Mouse (Mus musculus): ENCODE measurements around the gene Slc39a9. TPM values are rescaled to one million over a fixed set of nuclear protein-coding genes. Genes with fewer than 3 reads are reported as not detected.

Gene Slc39a9
- total and polyA plus RNA-seq, 2 experiments from 2014 or later: 19.4 to 20.7 TPM

GRCm38 (mm10) chr12:80681340-80681739 is 37.7 kb downstream of the Slc39a9 start:
- 81% methylated on average over 1 of the region's 1 CpGs for WGBS
- peak; percentile 57 for DNase-seq
- Histone ChIP-seq H3K27me3 (ENCODE audit: insufficient read depth, low read length) (no peaks in the 10 kb centered on the region), H3K27ac (ENCODE audit: low read depth, low read length) (no peak overlapping the region), H3K9ac (no peak overlapping the region), H3K4me2 (ENCODE audit: low read depth) (no peak overlapping the region), H3K4me3 (ENCODE audit: low read depth, low read length) (no peak overlapping the region), H3K36me3 (ENCODE audit: insufficient read depth) (peaks cover 18% of the 10 kb centered on the region), H3K4me1 (ENCODE audit: insufficient read depth) (no peaks in the 10 kb centered on the region), H3K9me3 (ENCODE audit: low read length) (no peaks in the 10 kb centered on the region)
- TF ChIP-seq CTCF (IDR thresholded peaks at IDR 0.05; ENCODE audit: low read depth): peak; percentile 82
- ATAC-seq: peak; percentile 62

- DNase-seq (no peak), ATAC-seq (no peak)
- Histone ChIP-seq H3K27ac (ENCODE audit: low read depth, low read length) (no peak overlapping the region), H3K4me2 (ENCODE audit: low read depth) (no peak overlapping the region), H3K4me1 (ENCODE audit: insufficient read depth) (no peaks in the 10 kb centered on the region), H3K9ac (no peak overlapping the region), H3K4me3 (ENCODE audit: low read depth, low read length) (no peak overlapping the region), H3K36me3 (ENCODE audit: insufficient read depth) (peaks cover 11% of the 10 kb centered on the region; the same call in 1 of the 2 replicates), H3K9me3 (ENCODE audit: low read length) (no peaks in the 10 kb centered on the region), H3K27me3 (ENCODE audit: insufficient read depth, low read length) (no peaks in the 10 kb centered on the region)
- TF ChIP-seq CTCF (IDR thresholded peaks at IDR 0.05; ENCODE audit: low read depth): no peak
- 94% methylated on average over 3 of the region's 3 CpGs for WGBS
These were observed 39.9 kb downstream of the Slc39a9 start for GRCm38 (mm10) chr12:80683554-80683953.

- Histone ChIP-seq H3K9ac (no peak overlapping the region), H3K27me3 (ENCODE audit: insufficient read depth, low read length) (no peaks in the 10 kb centered on the region), H3K4me1 (ENCODE audit: insufficient read depth) (no peaks in the 10 kb centered on the region), H3K4me3 (ENCODE audit: low read depth, low read length) (no peak overlapping the region), H3K36me3 (ENCODE audit: insufficient read depth) (peaks cover 8% of the 10 kb centered on the region; the same call in 1 of the 2 replicates), H3K4me2 (ENCODE audit: low read depth) (no peak overlapping the region), H3K27ac (ENCODE audit: low read depth, low read length) (no peak overlapping the region), H3K9me3 (ENCODE audit: low read length) (no peaks in the 10 kb centered on the region)
- no peak for DNase-seq
- TF ChIP-seq CTCF (IDR thresholded peaks at IDR 0.05; ENCODE audit: low read depth): no peak
- no peak for ATAC-seq
- 55% methylated on average over 3 of the region's 3 CpGs for WGBS
These were observed 40.6 kb downstream of the Slc39a9 start for GRCm38 (mm10) chr12:80684316-80684715.

GRCm38 (mm10) chr12:80687788-80688211 is 44.1 kb downstream of the Slc39a9 start:
- Histone ChIP-seq H3K36me3 (ENCODE audit: insufficient read depth) (no peaks in the 10 kb centered on the region), H3K4me3 (ENCODE audit: low read depth, low read length) (no peak overlapping the region), H3K4me2 (ENCODE audit: low read depth) (peak overlapping the region; percentile 21; the same call in 1 of the 2 replicates), H3K27me3 (ENCODE audit: insufficient read depth, low read length) (peaks cover 12% of the 10 kb centered on the region), H3K27ac (ENCODE audit: low read depth, low read length) (no peak overlapping the region), H3K4me1 (ENCODE audit: insufficient read depth) (no peaks in the 10 kb centered on the region; the same call in 1 of the 2 replicates), H3K9ac (no peak overlapping the region), H3K9me3 (ENCODE audit: low read length) (no peaks in the 10 kb centered on the region)
- no peak for TF ChIP-seq CTCF (IDR thresholded peaks at IDR 0.05; ENCODE audit: low read depth)
- DNase-seq: peak; percentile 84
- peak; percentile 64 for ATAC-seq
- WGBS: 38% methylated on average over 10 of the region's 10 CpGs

GRCm38 (mm10) chr12:80689696-80690095 is 46.0 kb downstream of the Slc39a9 start:
- Histone ChIP-seq H3K9ac (no peak overlapping the region), H3K9me3 (ENCODE audit: low read length) (no peaks in the 10 kb centered on the region), H3K27me3 (ENCODE audit: insufficient read depth, low read length) (peaks cover 28% of the 10 kb centered on the region), H3K4me2 (ENCODE audit: low read depth) (no peak overlapping the region), H3K27ac (ENCODE audit: low read depth, low read length) (no peak overlapping the region), H3K4me1 (ENCODE audit: insufficient read depth) (no peaks in the 10 kb centered on the region; the same call in 1 of the 2 replicates), H3K36me3 (ENCODE audit: insufficient read depth) (no peaks in the 10 kb centered on the region), H3K4me3 (ENCODE audit: low read depth, low read length) (no peak overlapping the region)
- WGBS: 60% methylated on average over 5 of the region's 5 CpGs
- TF ChIP-seq CTCF (IDR thresholded peaks at IDR 0.05; ENCODE audit: low read depth): no peak
- DNase-seq (no peak), ATAC-seq (no peak)

GRCm38 (mm10) chr12:80691671-80692091 is 48.0 kb downstream of the Slc39a9 start:
- no peaks in the 10 kb centered on the region; the same call in 1 of the 2 replicates for H3K4me1 ChIP-seq (ENCODE audit: insufficient read depth)
- WGBS: 16% methylated on average over 12 of the region's 12 CpGs
- ATAC-seq: no peak
- H3K36me3 ChIP-seq (ENCODE audit: insufficient read depth): no peaks in the 10 kb centered on the region
- no peak for DNase-seq
- H3K9ac ChIP-seq: no peak overlapping the region
- H3K27me3 ChIP-seq (ENCODE audit: insufficient read depth, low read length): peaks cover 28% of the 10 kb centered on the region
- TF ChIP-seq CTCF (IDR thresholded peaks at IDR 0.05; ENCODE audit: low read depth): no peak
- no peak overlapping the region for H3K4me2 ChIP-seq (ENCODE audit: low read depth)
- H3K27ac ChIP-seq (ENCODE audit: low read depth, low read length): no peak overlapping the region
- H3K9me3 ChIP-seq (ENCODE audit: low read length): no peaks in the 10 kb centered on the region
- no peak overlapping the region for H3K4me3 ChIP-seq (ENCODE audit: low read depth, low read length)

- peak; percentile 44 for DNase-seq
- H3K27me3 ChIP-seq (ENCODE audit: insufficient read depth, low read length): peaks cover 28% of the 10 kb centered on the region
- H3K4me3 ChIP-seq (ENCODE audit: low read depth, low read length): peak within 1 kb of the TSS; percentile 36
- no peak within 1 kb of the TSS for H3K27ac ChIP-seq (ENCODE audit: low read depth, low read length)
- ATAC-seq: peak; percentile 76
- TF ChIP-seq CTCF (IDR thresholded peaks at IDR 0.05; ENCODE audit: low read depth): no peak
- peak within 1 kb of the TSS; percentile 25 for H3K9ac ChIP-seq
- 1% methylated on average over 51 of the region's 52 CpGs for WGBS
- H3K4me1 ChIP-seq (ENCODE audit: insufficient read depth): no peaks in the 10 kb centered on the region; the same call in 1 of the 2 replicates
- no peaks in the 10 kb centered on the region for H3K36me3 ChIP-seq (ENCODE audit: insufficient read depth)
- no peaks in the 10 kb centered on the region for H3K9me3 ChIP-seq (ENCODE audit: low read length)
- peak within 1 kb of the TSS; percentile 57 for H3K4me2 ChIP-seq (ENCODE audit: low read depth)
These were observed 48.7 kb downstream of the Slc39a9 start, which contains the start of gene Plekhd1 for GRCm38 (mm10) chr12:80692269-80692972. TSS of gene Plekhd1 (plus strand) at chr12:80692591.

All from forebrain, postnatal 0 days (tissue).